Mouse (Mus musculus): ENCODE measurements around the gene Rgs3. TPM values are rescaled to one million over a fixed set of nuclear protein-coding genes. Genes with fewer than 3 reads are reported as not detected.

Rgs3 gene
- polyA plus RNA-seq, 1 experiment, result 44.0 TPM

DNA sequence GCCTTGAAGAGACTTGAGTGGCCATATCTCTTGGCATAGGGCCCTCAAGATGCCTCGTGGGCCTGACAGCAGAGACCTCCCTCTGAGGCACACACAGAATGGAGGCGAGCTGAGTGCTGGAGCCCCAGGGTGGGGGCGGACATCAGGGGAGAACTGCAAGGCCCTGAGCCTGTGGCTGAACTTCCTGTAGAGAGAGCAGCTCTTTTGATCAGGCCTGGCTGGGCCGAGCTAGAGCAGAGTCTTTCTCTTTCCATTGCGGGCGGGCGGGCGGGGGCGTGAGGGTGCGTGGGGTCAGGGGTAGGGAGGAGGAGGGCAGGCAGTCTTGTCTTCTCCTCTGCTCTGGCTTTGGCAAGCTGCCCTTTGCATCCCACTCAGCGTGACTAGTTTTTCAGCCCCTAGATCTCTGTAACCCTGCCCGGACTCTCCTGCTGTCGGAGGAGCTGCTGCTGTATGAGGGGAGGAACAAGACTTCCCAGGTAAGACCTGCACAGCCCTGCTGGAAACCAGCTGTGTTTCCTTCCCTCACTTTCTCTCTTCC is 74.5 kb downstream of the Rgs3 start:
- Histone ChIP-seq H3K27ac (ENCODE audit: insufficient read depth, low read length) (no peak overlapping the region), H3K4me3 (ENCODE audit: insufficient read depth, low read length) (no peak overlapping the region), H3K4me1 (ENCODE audit: control insufficient read depth, insufficient read depth, low read length) (no peaks in the 10 kb centered on the region)
- TF ChIP-seq CTCF (IDR thresholded peaks at IDR 0.05; ENCODE audit: borderline replicate concordance, insufficient read depth, low read length) (no peak), POLR2A (IDR thresholded peaks at IDR 0.05; ENCODE audit: low read depth, low read length) (no peak)

DNA sequence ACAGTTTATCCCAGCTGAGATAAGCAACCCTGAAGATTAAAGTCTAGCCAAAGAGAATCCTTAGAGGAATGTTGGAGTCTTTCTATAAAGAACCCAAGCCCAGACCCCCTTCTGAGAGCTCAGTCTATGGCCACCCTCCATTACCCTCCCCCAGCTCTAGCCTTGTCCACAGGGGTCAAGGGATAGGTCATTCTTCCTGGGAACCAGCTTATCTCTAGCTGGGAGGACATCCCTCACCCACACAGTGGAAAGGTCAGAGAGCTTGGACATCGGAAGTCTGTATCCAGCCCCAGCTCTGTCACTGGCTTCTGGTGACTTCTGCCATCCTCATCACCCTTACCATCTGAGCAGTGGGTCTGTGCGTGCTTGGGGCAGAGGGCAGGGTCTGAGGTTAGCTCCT is 75.2 kb downstream of the Rgs3 start:
- TF ChIP-seq CTCF (IDR thresholded peaks at IDR 0.05; ENCODE audit: borderline replicate concordance, insufficient read depth, low read length) (no peak), POLR2A (IDR thresholded peaks at IDR 0.05; ENCODE audit: low read depth, low read length) (no peak)
- Histone ChIP-seq H3K4me3 (ENCODE audit: insufficient read depth, low read length) (no peak overlapping the region), H3K27ac (ENCODE audit: insufficient read depth, low read length) (no peak overlapping the region), H3K4me1 (ENCODE audit: control insufficient read depth, insufficient read depth, low read length) (no peaks in the 10 kb centered on the region)

DNA sequence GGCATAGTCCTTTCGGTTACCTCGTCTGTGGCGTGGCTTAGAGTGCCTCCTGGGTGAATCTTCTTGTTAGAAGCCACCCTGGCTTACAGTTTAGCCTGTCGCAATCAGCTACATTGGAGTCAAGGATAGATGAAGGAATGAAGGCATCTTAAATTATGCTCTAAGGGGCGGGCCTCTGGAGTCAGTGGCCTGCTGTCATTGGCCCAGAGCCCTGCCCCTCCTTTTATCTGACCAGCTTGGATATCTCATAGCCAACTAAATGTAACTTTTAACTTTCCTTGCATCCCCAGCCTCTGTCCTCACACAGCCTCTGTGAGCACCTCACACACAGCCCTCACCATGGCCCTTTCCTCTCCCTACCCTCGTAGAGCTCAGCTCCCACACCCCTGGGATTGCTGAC is 76.4 kb downstream of the Rgs3 start:
- H3K27ac ChIP-seq (ENCODE audit: insufficient read depth, low read length), result no peak overlapping the region
- TF ChIP-seq CTCF (IDR thresholded peaks at IDR 0.05; ENCODE audit: borderline replicate concordance, insufficient read depth, low read length), result no peak
- TF ChIP-seq POLR2A (IDR thresholded peaks at IDR 0.05; ENCODE audit: low read depth, low read length), result no peak
- H3K4me1 ChIP-seq (ENCODE audit: control insufficient read depth, insufficient read depth, low read length), result no peaks in the 10 kb centered on the region
- no peak overlapping the region for H3K4me3 ChIP-seq (ENCODE audit: insufficient read depth, low read length)

DNA sequence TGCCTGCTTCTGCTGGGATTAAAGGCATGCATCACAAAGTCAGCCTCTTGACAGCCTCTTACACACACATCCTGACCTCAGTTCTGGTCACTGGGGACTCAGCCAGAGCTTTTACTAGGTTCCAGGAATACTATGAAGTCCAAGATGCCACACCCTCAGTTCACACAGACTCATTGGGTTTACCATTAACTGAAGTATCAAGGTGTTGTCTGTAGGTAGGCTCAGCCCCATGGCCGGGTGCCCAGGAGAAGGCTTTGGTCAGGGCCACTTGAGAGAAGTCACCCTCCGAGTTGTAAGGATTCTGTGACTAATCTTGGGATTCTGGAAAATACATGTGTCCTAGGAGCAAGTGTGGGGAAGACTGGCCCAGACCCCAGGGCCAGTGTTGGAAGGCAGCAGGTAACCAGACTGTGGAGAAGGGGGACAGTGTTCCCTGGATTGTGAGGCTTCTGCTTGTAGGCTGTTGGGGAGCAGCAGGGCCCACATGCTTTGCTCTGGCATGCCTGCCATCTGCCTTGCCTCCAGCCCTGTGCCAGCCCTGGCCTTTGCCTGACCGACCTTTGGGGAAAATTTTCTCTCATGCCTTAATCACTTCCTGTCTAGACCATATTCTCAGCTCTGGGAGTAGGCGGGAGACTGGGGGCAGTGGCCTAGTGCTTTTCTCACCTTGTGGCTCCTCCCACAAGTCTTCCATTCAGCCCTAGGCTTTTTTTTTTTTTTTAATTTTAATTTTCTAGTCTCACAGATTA is 78.4 kb downstream of the Rgs3 start:
- Histone ChIP-seq H3K4me1 (ENCODE audit: control insufficient read depth, insufficient read depth, low read length) (no peaks in the 10 kb centered on the region), H3K27ac (ENCODE audit: insufficient read depth, low read length) (no peak overlapping the region), H3K4me3 (ENCODE audit: insufficient read depth, low read length) (no peak overlapping the region)
- no peak for TF ChIP-seq POLR2A (IDR thresholded peaks at IDR 0.05; ENCODE audit: low read depth, low read length)

DNA sequence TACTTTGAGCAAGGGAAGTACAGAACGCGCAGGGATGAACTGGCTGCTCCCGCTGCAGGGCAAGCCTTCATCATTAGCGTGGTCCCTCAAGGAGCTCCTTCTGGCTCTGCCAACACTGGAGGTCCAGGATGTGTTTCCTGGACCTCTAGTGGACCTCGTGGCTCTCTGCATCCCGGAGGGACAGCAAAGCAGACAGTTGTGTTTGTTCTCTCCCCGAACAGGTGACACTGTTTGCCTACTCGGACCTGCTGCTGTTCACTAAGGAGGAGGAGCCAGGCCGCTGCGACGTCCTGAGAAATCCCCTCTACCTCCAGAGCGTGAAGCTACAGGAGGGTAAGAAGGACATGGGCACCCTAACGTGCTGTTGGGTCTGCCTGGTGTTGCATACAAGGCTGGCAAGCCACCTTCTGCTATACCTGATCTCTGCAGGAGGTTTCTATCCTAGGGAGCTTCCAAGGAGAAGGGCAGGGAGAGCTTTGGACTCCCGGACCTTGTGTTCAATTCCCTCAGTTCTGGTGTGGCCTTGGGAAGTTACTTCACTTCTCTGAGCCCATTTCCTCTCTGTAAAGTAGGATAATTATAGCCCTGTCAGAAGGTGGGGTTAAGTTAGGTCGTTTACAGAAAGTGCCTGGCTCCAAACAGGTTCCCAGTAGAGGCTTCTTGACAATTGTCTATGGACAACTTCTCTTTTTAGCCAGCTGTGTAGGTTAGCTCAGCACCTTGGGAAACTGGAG is 81.0 kb downstream of the Rgs3 start:
- Histone ChIP-seq H3K4me1 (ENCODE audit: control insufficient read depth, insufficient read depth, low read length) (no peaks in the 10 kb centered on the region), H3K4me3 (ENCODE audit: insufficient read depth, low read length) (no peak overlapping the region), H3K27ac (ENCODE audit: insufficient read depth, low read length) (no peak overlapping the region)
- TF ChIP-seq POLR2A (IDR thresholded peaks at IDR 0.05; ENCODE audit: low read depth, low read length), result no peak
- no peak for TF ChIP-seq CTCF (IDR thresholded peaks at IDR 0.05; ENCODE audit: borderline replicate concordance, insufficient read depth, low read length)

DNA sequence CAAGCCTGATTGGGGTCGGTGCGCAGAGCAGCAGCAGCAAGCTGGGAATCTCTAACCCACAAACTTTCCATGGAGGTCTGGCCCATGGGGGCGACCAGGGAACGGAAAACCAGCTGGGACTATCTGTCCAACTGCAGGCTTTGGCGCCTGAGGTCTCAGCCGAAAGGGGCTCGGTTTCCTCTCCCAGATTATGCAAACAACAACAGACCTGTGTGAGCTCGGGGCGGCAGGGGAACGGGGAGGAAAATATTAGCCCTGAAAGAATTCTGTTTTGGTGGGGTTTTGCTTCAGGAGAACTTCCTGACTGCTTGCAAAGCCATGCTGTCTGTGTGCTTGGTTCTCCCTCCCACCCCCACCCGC is 81.6 kb downstream of the Rgs3 start:
- TF ChIP-seq CTCF (IDR thresholded peaks at IDR 0.05; ENCODE audit: borderline replicate concordance, insufficient read depth, low read length) (no peak), POLR2A (IDR thresholded peaks at IDR 0.05; ENCODE audit: low read depth, low read length) (no peak)
- Histone ChIP-seq H3K4me3 (ENCODE audit: insufficient read depth, low read length) (no peak overlapping the region), H3K27ac (ENCODE audit: insufficient read depth, low read length) (no peak overlapping the region), H3K4me1 (ENCODE audit: control insufficient read depth, insufficient read depth, low read length) (no peaks in the 10 kb centered on the region)

DNA sequence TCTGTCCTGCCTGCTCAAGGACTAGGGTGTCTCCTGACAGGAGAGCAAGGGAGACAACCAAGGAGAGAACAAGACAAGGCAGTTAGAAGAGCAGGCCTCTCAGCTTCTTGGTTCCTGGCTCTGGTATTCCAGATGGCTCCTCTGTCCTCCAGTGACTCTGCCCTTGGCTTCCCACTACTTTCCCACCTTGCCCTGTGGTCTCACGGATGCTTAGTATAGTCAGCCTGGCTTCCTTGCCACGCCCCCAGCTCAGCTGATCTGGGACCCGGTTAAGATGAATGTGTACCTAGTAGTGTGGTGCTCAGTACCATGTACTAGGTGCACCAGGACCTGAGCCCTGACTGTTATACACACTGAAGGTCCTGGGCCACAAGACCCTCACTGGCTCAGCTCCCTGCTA is 82.0 kb downstream of the Rgs3 start:
- H3K4me1 ChIP-seq (ENCODE audit: control insufficient read depth, insufficient read depth, low read length), result no peaks in the 10 kb centered on the region
- H3K4me3 ChIP-seq (ENCODE audit: insufficient read depth, low read length), result no peak overlapping the region
- TF ChIP-seq POLR2A (IDR thresholded peaks at IDR 0.05; ENCODE audit: low read depth, low read length), result no peak
- TF ChIP-seq CTCF (IDR thresholded peaks at IDR 0.05; ENCODE audit: borderline replicate concordance, insufficient read depth, low read length), result no peak
- H3K27ac ChIP-seq (ENCODE audit: insufficient read depth, low read length), result no peak overlapping the region

DNA sequence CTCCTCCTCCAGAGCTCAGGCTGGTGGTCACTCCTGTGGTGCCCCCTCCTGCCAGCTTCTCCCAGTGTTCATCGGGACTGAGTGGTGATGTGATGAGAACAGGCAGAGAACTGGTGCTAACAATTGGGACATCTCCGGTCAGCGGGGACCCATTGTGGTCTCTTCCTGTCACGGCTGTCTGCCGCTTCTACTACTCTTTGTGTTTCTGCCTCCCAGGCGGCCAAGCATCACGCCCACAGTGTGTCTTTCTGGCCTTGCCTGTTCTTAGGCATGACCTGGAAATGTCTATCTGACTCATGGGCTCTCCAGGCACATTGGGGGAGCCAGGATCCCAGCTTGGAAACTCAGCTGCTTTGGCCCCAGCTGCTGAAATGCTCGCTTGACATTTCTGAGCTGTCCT is 83.8 kb downstream of the Rgs3 start:
- Histone ChIP-seq H3K4me1 (ENCODE audit: control insufficient read depth, insufficient read depth, low read length) (no peaks in the 10 kb centered on the region), H3K27ac (ENCODE audit: insufficient read depth, low read length) (no peak overlapping the region), H3K4me3 (ENCODE audit: insufficient read depth, low read length) (no peak overlapping the region)
- TF ChIP-seq POLR2A (IDR thresholded peaks at IDR 0.05; ENCODE audit: low read depth, low read length) (no peak), CTCF (IDR thresholded peaks at IDR 0.05; ENCODE audit: borderline replicate concordance, insufficient read depth, low read length) (no peak)

DNA sequence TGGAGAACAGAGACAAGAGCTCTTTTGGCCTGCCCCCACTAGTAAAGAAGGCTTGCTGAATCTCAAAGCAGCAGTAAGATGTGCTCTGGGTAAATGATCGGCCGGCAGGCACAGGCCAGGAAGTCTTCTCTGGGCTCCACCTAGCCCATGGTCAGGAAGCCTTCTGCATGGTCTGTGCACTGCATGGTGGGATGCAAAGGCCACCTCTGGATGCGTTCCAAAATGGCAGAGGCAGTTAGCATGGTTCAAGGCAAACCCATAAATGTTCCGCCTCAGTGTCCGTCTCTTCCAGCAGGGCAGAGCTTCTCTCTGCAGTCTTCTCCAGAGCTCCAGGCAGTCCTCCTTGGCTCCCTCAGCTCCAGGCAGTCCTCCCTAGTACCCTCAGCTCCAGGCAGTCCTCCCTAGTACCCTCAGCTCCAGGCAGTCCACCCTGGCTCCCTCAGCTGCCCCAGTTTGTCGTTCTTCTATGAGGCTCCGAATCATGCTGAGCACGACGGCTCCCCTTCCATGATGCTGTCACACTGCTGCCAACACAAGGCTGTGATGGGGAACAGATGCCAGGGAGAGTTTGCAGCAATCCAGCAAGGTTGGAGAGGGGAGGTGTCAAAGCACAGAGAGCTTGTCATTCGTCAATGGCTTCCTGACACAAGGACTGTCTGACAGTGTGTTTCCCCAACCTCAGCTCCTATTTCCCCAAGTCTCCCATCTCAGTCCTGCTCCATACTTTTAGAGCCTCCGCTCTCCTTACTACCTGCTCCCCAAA is 84.6 kb downstream of the Rgs3 start:
- TF ChIP-seq CTCF (IDR thresholded peaks at IDR 0.05; ENCODE audit: borderline replicate concordance, insufficient read depth, low read length), result no peak
- TF ChIP-seq POLR2A (IDR thresholded peaks at IDR 0.05; ENCODE audit: low read depth, low read length), result no peak
- H3K4me1 ChIP-seq (ENCODE audit: control insufficient read depth, insufficient read depth, low read length), result no peaks in the 10 kb centered on the region
- H3K27ac ChIP-seq (ENCODE audit: insufficient read depth, low read length), result no peak overlapping the region
- H3K4me3 ChIP-seq (ENCODE audit: insufficient read depth, low read length), result no peak overlapping the region
